Mouse (Mus musculus) Patski (cell line): ENCODE results near the gene Bace2. TPM values are rescaled to one million over a fixed set of nuclear protein-coding genes. Genes with fewer than 3 reads are reported as not detected.
A peak's percentile ranks its signal among the peaks of the same experiment; 100 is the strongest.

Experiments
- ATAC-seq: fragments of 100-300 bp; one replicate; pipeline ENCODE4 v1.8.0; 2021
- CTCF ChIA-PET: fragments of 350-600 bp; sonication (Branson Sonifier 250); formaldehyde crosslinking; loops from one replicate; lab custom pipeline; 2022; ENCODE audit warnings: inconsistent platforms; lab: Charles Lee
- POLR2A ChIA-PET: fragments of 350-600 bp; sonication (Branson Sonifier 250); formaldehyde crosslinking; loops from one replicate; lab custom pipeline; 2022; ENCODE audit warnings: antibody characterized with exemption, inconsistent platforms; lab: Charles Lee
- DNase-seq: peaks from one replicate; pipeline ENCODE4 v3.0.0-alpha.2; 2011; ENCODE audit warnings: low read depth, low spot score
- H3K27me3 ChIP-seq: fragments of 371-371 bp; one replicate; pipeline ENCODE4 v1.5.1; 2021
- CTCF ChIP-seq: fragments of 100-300 bp; IDR thresholded peaks from one replicate; pipeline ENCODE4 v1.5.1; 2021
- in situ Hi-C: fragments of 300-500 bp; cut with MboI; formaldehyde crosslinking; loops from 3 replicates; pipeline ENCODE4 v1.11.1; 2018; ENCODE audit warnings: low pct_unique_long_range_greater_than_20kb, mixed read lengths
- polyA plus RNA-seq: library from polyadenylated mRNA; unstranded; gene quantifications from one replicate; pipeline ENCODE4 v1.2.3, GENCODE M21; 2021

Bace2 gene
- polyA plus RNA-seq, 1 experiment from 2014 or later: 24.6 TPM

DNA sequence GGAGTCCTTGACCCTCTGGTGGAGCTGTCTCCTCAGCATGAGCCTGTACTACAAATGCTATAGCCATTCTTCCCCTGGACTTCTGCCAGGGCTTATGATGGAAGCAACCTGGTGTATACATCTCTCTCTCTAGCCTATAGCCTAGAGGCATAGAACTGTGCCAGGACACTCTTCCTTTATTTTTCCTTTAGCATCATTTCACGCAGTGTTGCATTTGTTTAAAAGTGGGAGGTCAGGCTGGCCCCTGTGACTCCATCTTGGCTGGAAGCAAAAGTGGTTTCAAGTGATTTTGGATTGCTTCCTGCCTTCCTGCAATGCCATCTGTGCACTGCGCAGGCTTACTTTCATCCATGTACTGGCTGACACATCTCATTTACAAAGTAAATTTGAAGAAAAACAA is 77.7 kb downstream of the Bace2 start:
- DNase-seq (no peak), ATAC-seq (no peak)
- TF ChIP-seq CTCF: no peak
- POLR2A ChIA-PET: no interaction called here
- H3K27me3 ChIP-seq: no peaks in the 10 kb centered on the region
- CTCF ChIA-PET: interaction anchor here (1.2 kb wide), 1 partner anchor 8 kb away, joined by 3 read pairs; no protein-coding TSS in a partner anchor
- in situ Hi-C loops: no loop called here

DNA sequence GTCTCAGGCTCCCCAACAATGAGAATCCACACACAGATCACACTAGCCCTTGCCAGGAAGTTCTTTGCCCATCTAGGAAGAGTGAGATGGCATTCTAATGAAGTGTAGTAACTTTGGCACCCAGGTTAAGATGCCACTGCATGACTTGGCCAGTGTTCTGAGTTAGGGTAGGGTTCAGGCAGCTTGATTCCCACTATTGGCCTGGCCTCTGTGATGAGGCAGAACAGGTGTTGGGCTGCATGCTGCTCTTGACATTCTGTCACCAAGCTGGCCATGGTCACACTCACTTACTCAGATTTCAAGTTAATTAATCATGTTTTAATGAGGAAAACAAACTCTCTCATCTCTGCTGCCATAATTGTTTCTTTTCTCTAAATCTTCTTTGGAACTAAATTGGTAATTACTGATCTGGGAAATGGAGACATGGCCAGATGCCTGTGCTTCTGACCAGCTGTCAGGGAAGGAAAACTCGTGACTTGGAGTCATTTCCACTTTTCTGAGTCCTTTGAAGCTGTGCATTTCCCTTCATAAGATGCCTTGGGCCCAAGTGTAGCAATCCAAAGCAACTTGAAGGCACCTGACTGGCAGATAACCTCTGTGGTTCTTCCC is 81.0 kb downstream of the Bace2 start:
- no peak for TF ChIP-seq CTCF
- H3K27me3 ChIP-seq: peaks cover 3% of the 10 kb centered on the region
- ATAC-seq (no peak), DNase-seq (no peak)
- POLR2A ChIA-PET: no interaction called here
- in situ Hi-C loops: no loop called here
- CTCF ChIA-PET: no interaction called here

DNA sequence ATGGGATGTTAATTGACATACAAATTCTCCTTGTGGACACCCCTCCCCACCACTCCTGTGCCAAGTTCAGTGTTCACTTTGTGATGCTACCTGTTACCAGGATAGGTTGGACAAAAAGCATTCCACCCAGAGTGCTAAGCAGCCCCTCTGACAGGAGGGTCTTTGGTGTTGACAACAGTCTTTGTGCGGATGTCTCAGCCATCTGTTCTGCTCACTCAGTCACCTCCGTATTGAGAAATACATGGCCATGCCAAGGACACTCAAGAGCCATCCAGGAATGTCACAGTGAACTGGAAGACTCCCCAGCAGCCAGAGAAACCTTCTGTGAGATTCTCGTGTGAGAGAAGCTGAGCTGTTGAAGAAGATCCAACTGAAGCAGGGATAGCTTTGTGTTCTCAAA is 81.6 kb downstream of the Bace2 start:
- in situ Hi-C loops: no loop called here
- ATAC-seq (no peak), DNase-seq (no peak)
- ChIA-PET POLR2A (no interaction called here), CTCF (no interaction called here)
- no peak for TF ChIP-seq CTCF
- H3K27me3 ChIP-seq: peaks cover 3% of the 10 kb centered on the region

- TF ChIP-seq CTCF: no peak
- POLR2A ChIA-PET: no interaction called here
- in situ Hi-C loops: no loop called here
- H3K27me3 ChIP-seq: peaks cover 7% of the 10 kb centered on the region
- DNase-seq (no peak), ATAC-seq (no peak)
- CTCF ChIA-PET: interaction anchor here (1.4 kb wide), 1 partner anchor 8 kb away, joined by 3 read pairs; no protein-coding TSS in a partner anchor
These were observed 85.4 kb downstream of the Bace2 start for GRCm38 (mm10) chr16:97441967-97442366.

DNA sequence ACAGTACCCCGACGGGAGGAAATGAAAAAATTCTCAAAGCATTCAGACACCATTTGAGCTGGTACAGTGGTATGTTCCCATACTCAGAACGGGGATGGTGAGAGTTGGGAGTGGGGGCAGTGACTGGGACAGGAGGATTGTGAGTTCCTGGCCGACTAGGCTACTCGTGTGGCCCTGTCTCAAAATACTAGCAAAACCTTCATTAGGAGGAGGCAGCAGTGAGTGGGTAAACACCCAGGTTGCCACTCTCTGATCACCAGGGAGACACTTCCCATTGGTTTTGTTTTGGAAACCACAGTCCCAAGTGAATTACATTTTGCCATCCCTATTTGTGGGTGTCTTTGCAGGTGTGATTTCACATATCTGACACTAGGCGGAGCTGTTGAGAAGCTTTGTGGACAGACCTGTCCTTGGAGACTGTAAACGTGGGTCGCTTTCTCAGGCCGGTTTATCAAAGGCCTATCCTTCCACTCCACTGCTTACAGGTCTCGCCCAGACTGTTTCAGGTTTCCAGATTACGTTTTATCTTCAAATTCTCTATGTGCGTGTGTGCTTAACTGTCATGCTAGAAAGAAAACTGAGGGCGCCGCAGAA is 87.2 kb downstream of the Bace2 start:
- TF ChIP-seq CTCF: peak; percentile 72
- DNase-seq: no peak
- in situ Hi-C loops: no loop called here
- ChIA-PET POLR2A (no interaction called here), CTCF (interaction anchor here (1.3 to 1.7 kb wide), 2 partner anchors 88 to 131 kb away, joined by 3 to 4 read pairs; partner anchors contain the start of gene Bace2)
- H3K27me3 ChIP-seq: peaks cover 7% of the 10 kb centered on the region
- no peak for ATAC-seq

DNA sequence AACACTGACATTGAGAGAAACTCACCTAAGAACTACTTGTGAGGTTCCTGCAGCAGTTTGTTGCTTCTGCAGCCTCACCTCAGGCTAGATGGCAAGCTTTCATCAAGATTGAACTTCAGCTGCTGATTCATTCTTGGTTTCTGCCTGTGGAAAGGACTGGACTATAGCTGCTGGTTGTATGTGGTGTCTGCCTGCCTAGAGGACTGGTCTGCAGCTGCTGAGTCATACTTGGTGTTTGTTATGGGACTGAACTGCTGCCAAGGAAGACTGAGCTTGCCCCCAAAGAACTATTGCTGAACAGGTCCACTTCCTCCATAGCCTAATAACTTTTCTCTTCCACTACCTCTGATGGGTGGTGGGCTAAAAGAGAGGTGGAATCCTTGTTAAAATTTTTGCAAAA is 90.8 kb downstream of the Bace2 start:
- in situ Hi-C loops: no loop called here
- POLR2A ChIA-PET: no interaction called here
- peaks cover 9% of the 10 kb centered on the region for H3K27me3 ChIP-seq
- no peak for ATAC-seq
- CTCF ChIA-PET: no interaction called here
- no peak for DNase-seq
- no peak for TF ChIP-seq CTCF

- in situ Hi-C loops: loop anchor here (10.0 kb wide), 1 partner anchor 145 kb away; no protein-coding TSS in a partner anchor
- DNase-seq: no peak
- ATAC-seq: no peak
- POLR2A ChIA-PET: no interaction called here
- TF ChIP-seq CTCF: no peak
- CTCF ChIA-PET: no interaction called here
- no peaks in the 10 kb centered on the region for H3K27me3 ChIP-seq
These were observed 103.3 kb downstream of the Bace2 start for GRCm38 (mm10) chr16:97459831-97460230.

DNA sequence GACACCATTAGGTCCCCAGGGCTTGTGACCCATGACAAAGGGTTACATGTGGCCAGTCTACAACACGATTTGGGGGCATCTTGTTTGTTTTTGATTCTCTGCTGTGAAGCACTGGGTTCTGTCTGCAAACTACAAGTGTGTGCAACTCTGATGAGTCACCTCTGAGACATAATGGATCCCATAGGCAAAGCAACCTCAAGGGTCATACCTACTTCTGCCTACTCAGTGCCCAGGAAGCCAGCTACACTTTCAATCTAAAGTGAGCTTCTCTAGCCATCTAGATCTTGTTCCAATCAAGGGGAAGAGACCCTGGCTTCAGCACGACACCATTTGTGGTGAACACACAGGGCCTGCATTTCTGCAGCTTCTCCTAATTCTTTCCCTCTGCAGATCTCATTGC is 104.7 kb downstream of the Bace2 start:
- ChIA-PET CTCF (no interaction called here), POLR2A (no interaction called here)
- ATAC-seq (no peak), DNase-seq (no peak)
- H3K27me3 ChIP-seq: no peaks in the 10 kb centered on the region
- no peak for TF ChIP-seq CTCF
- in situ Hi-C loops: loop anchor here (10.0 kb wide), 1 partner anchor 146 kb away; no protein-coding TSS in a partner anchor

DNA sequence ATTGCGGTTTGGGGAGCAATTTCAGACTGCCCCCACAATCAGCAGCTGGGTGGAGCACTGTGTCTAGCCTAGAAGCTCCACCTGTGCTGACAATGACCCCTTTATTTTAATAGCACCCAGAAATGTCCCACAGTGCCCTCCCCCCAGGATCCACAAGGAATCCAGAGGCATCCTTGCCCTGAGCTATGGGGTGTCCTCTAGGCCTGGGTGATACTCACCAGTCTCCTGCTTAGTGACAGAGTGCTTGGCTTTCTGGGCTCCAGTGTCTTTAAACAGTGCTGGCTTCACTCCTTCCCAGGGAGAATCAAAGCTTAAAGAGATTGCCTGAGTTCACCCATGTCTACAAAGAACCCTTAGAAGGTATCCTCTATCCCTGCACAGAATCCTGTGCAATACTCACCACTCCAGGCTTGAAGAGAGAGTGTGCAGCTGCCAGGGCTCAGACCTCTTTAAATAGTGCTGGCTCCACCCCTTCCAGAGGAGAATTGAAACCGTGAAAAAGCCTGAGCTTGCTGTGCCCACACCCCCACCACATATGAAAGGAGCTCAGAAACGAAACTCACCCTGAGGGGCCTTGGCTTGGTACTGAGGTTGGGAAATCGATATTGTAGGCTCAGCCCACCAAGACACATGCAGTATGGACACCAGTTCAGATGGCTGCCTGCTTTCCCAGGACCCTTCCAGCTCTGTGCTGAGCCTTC is 106.1 kb downstream of the Bace2 start, which contains the start of gene Mx1:
TSS of gene Mx1 (minus strand) at position 427 of the 701 bp plus-strand sequence.
- DNase-seq: no peak
- H3K27me3 ChIP-seq: no peaks in the 10 kb centered on the region
- ChIA-PET POLR2A (no interaction called here), CTCF (interaction anchor here (1.1 kb wide), 1 partner anchor 150 kb away, joined by 3 read pairs; no protein-coding TSS in a partner anchor)
- TF ChIP-seq CTCF: no peak
- peak; percentile 12 for ATAC-seq
- in situ Hi-C loops: loop anchor here (10.0 kb wide), 1 partner anchor 148 kb away; no protein-coding TSS in a partner anchor

DNA sequence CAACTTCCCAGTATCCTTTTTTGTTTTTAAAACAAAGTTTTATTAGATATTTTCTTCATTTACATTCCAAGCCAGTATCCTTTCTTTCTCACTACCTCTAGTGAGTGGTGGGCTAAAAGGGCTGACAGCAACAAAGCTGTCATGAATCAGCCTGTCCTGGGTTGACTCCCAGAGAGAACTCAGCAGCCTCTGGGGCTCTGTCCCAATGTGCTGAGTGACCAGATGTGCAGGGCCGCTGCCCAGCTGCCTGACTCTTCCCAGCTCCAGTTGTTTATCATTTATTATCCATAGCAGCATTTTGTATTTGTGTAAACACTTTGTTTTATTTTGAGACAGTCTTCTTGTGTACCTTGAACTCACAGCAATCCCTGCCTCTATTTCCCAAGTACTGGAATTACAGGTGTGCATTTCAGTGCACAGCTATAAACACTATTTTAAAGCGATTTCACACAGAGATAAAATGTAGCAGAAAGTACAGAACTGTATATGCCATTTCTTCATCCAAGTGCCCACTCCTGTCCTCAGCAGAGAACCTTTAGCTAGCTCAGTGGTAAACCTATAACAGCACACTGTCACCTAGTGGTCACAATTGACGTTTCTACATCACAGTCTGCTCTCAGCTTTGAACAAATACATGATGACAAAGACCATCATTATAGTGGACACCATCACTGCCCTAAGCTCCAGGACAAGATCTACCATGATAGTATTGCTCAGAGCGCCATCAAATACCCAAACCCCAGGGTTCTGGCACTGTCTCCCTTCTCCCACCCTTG is 109.8 kb downstream of the Bace2 start:
- CTCF ChIA-PET: interaction anchor here (1.2 to 2.4 kb wide), 6 partner anchors 11 to 153 kb away, joined by 3 to 17 read pairs (median 4); partner anchors contain the start of gene Bace2

More for the DNA sequence above, 109.8 kb downstream of the Bace2 start:
- ATAC-seq (peak; percentile 56), DNase-seq (no peak)
- POLR2A ChIA-PET: no interaction called here
- no peaks in the 10 kb centered on the region for H3K27me3 ChIP-seq
- in situ Hi-C loops: loop anchor here (10.0 kb wide), 1 partner anchor 152 kb away; no protein-coding TSS in a partner anchor
- peak; percentile 69 for TF ChIP-seq CTCF
